Mouse (Mus musculus): ENCODE results near the gene Gm20388. TPM values are rescaled to one million over a fixed set of nuclear protein-coding genes. Genes with fewer than 3 reads are reported as not detected.

The Gm20388 gene
- polyA plus RNA-seq, 2 experiments = 8.5 TPM; not detected in 1

DNA sequence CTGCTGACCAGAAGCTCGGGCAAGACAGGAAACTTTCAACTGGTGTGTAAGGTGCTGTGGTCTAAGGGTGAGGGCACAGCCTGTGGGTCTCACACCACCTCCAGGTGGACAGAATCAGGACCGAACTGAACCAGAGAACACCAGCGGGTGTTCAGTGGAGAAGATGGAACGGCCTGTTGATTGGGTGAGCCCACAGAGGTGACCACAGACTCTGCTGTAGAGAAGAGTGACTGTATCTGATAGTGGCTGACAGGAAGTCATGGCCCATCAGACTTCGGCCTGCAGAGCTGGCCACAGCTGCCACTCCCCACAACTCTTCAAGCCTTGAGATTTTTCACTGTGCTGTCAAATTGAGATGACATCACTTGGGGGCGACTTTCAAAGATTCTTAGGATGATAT, 3808.6 kb downstream of the Gm20388 start:
- TF ChIP-seq EP300 (IDR thresholded peaks at IDR 0.05; ENCODE audit: low read depth) = no peak
- no peak for TF ChIP-seq CTCF (IDR thresholded peaks at IDR 0.05; ENCODE audit: low read depth)
- no peaks in the 10 kb centered on the region for H3K36me3 ChIP-seq (replicated peaks; ENCODE audit: control insufficient read depth, insufficient read depth, low read depth)
- no peak overlapping the region for H3K9ac ChIP-seq (replicated peaks)
- WGBS (ENCODE audit: insufficient replicate concordance) = 12% methylated on average over 6 of the region's 6 CpGs
- no peak overlapping the region for H3K4me2 ChIP-seq (ENCODE audit: low read depth)
- no peak overlapping the region for H3K4me3 ChIP-seq (ENCODE audit: insufficient read depth in 1 of 2, low read depth in 2 of 2, low read length in 2 of 2)
- no peaks in the 10 kb centered on the region for H3K9me3 ChIP-seq (ENCODE audit: control insufficient read depth, low read length)
- no peak overlapping the region for H3K27ac ChIP-seq
- H3K27me3 ChIP-seq (ENCODE audit: control insufficient read depth, insufficient read depth, low read length) = no peaks in the 10 kb centered on the region
- ATAC-seq (ENCODE audit: insufficient read depth) (no peak), DNase-seq (ENCODE audit: low read depth in 3 of 3, low spot score in 3 of 3) (no peak)
- peaks cover 10 to 49% of the 10 kb centered on the region in 2 experiments for H3K4me1 ChIP-seq (replicated peaks; ENCODE audit: control insufficient read depth in 2 of 2, insufficient read depth in 2 of 2, low read length in 1 of 2)

DNA sequence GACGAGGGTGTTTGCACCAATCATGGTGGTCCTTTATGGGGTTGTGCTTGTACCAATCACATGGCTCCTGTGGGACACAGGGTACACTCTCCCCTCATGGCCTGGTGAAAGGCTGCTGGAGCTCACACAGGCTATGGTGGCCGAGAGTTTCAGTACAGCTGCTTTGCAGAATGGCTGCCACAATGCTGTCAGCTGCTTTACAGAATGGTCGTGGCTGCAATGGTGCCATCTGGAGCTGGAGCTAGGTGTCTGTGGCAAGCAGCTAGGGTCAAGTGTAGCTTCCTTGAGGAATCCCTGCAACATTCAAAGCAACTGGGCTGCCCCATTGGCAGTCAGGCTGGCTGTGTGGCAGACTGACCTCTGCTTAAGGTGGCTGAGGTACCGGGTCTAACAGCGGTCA, 3809.2 kb downstream of the Gm20388 start:
- H3K27ac ChIP-seq = no peak overlapping the region
- H3K27me3 ChIP-seq (ENCODE audit: control insufficient read depth, insufficient read depth, low read length) = no peaks in the 10 kb centered on the region
- no peak overlapping the region for H3K4me2 ChIP-seq (ENCODE audit: low read depth)
- no peak for TF ChIP-seq CTCF (IDR thresholded peaks at IDR 0.05; ENCODE audit: low read depth)
- no peak for TF ChIP-seq EP300 (IDR thresholded peaks at IDR 0.05; ENCODE audit: low read depth)
- H3K9me3 ChIP-seq (ENCODE audit: control insufficient read depth, low read length) = no peaks in the 10 kb centered on the region
- WGBS (ENCODE audit: insufficient replicate concordance) = 41% methylated on average over 5 of the region's 5 CpGs
- ATAC-seq (ENCODE audit: insufficient read depth) (no peak), DNase-seq (ENCODE audit: low read depth in 3 of 3, low spot score in 3 of 3) (no peak)
- no peak overlapping the region for H3K4me3 ChIP-seq (ENCODE audit: insufficient read depth in 1 of 2, low read depth in 2 of 2, low read length in 2 of 2)
- peaks cover 10 to 49% of the 10 kb centered on the region in 2 experiments for H3K4me1 ChIP-seq (replicated peaks; ENCODE audit: control insufficient read depth in 2 of 2, insufficient read depth in 2 of 2, low read length in 1 of 2)
- no peak overlapping the region for H3K9ac ChIP-seq (replicated peaks)
- H3K36me3 ChIP-seq (replicated peaks; ENCODE audit: control insufficient read depth, insufficient read depth, low read depth) = no peaks in the 10 kb centered on the region

DNA sequence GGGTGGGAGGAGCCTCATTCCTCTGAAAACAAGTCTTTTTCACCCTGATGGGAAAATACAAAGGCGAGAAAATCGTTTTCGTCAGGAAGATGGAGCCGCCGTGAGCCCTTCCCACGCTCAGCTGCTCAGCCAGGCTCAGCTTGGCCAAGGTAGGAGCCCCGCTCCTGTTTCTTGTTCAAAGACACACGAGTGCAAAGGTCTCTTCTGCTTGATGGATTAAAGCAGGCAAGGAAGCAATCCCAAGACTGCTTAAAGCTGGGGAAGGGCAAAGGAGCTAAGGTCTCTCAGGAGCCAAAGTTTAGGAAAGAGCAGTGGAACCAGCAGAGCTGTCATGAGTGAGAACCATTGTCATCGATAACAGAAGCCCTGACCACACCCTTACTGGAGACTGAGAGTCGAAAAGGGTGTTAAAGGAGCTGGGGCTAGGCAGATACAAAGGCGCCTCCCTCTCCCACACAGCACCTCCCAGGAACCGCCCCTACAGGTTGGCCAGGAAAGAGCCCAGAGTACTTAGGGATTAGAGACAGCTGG, 3809.9 kb downstream of the Gm20388 start:
- TF ChIP-seq EP300 (IDR thresholded peaks at IDR 0.05; ENCODE audit: low read depth) = no peak
- TF ChIP-seq CTCF (IDR thresholded peaks at IDR 0.05; ENCODE audit: low read depth) = no peak
- ATAC-seq (ENCODE audit: insufficient read depth) (peak; percentile 50), DNase-seq (ENCODE audit: low read depth in 3 of 3, low spot score in 3 of 3) (peak in 1 of 3 experiments; percentile 45)
- no peak overlapping the region for H3K9ac ChIP-seq (replicated peaks)
- 13% methylated on average over 12 of the region's 12 CpGs for WGBS (ENCODE audit: insufficient replicate concordance)
- no peaks in the 10 kb centered on the region for H3K36me3 ChIP-seq (replicated peaks; ENCODE audit: control insufficient read depth, insufficient read depth, low read depth)
- H3K27me3 ChIP-seq (ENCODE audit: control insufficient read depth, insufficient read depth, low read length) = no peaks in the 10 kb centered on the region
- H3K4me3 ChIP-seq (ENCODE audit: insufficient read depth in 1 of 2, low read depth in 2 of 2, low read length in 2 of 2) = no peak overlapping the region
- H3K4me2 ChIP-seq (ENCODE audit: low read depth) = peak overlapping the region; percentile 41
- no peak overlapping the region for H3K27ac ChIP-seq
- H3K4me1 ChIP-seq (replicated peaks; ENCODE audit: control insufficient read depth in 2 of 2, insufficient read depth in 2 of 2, low read length in 1 of 2) = peaks cover 10 to 49% of the 10 kb centered on the region in 2 experiments
- no peaks in the 10 kb centered on the region for H3K9me3 ChIP-seq (ENCODE audit: control insufficient read depth, low read length)

DNA sequence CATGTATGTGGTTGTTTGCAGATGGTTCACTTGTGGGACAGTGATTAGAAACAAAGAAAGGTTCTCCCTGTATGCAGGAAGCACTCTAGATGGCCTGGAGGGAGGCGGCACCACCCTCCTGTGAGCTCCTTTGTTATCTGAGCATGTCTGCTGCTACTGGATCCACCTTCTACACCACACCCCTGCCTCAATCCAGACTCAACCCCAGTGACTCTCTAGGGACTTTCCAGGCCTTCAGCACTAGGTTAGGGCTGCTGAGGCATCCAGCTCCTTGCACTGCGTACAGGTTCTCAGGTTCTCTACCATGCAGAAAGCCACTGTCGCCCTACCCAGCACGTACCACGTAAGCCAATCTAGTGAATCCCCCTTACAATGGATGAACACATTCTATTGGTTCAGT, 3811.6 kb downstream of the Gm20388 start:
- ATAC-seq (ENCODE audit: insufficient read depth) = peak; percentile 68
- peak in 1 of 3 experiments; percentile 64 for DNase-seq (ENCODE audit: low read depth in 3 of 3, low spot score in 3 of 3)
- Histone ChIP-seq H3K4me1 (replicated peaks; ENCODE audit: control insufficient read depth in 2 of 2, insufficient read depth in 2 of 2, low read length in 1 of 2) (peaks cover 10 to 42% of the 10 kb centered on the region in 2 experiments), H3K9me3 (ENCODE audit: control insufficient read depth, low read length) (no peaks in the 10 kb centered on the region), H3K27me3 (ENCODE audit: control insufficient read depth, insufficient read depth, low read length) (no peaks in the 10 kb centered on the region), H3K9ac (replicated peaks) (no peak overlapping the region), H3K27ac (no peak overlapping the region), H3K36me3 (replicated peaks; ENCODE audit: control insufficient read depth, insufficient read depth, low read depth) (no peaks in the 10 kb centered on the region), H3K4me3 (ENCODE audit: insufficient read depth in 1 of 2, low read depth in 2 of 2, low read length in 2 of 2) (no peak overlapping the region), H3K4me2 (ENCODE audit: low read depth) (no peak overlapping the region)
- TF ChIP-seq CTCF (IDR thresholded peaks at IDR 0.05; ENCODE audit: low read depth) (no peak), EP300 (IDR thresholded peaks at IDR 0.05; ENCODE audit: low read depth) (no peak)
- 68% methylated on average over 5 of the region's 5 CpGs for whole genome bisulfite sequencing (ENCODE audit: insufficient replicate concordance)

DNA sequence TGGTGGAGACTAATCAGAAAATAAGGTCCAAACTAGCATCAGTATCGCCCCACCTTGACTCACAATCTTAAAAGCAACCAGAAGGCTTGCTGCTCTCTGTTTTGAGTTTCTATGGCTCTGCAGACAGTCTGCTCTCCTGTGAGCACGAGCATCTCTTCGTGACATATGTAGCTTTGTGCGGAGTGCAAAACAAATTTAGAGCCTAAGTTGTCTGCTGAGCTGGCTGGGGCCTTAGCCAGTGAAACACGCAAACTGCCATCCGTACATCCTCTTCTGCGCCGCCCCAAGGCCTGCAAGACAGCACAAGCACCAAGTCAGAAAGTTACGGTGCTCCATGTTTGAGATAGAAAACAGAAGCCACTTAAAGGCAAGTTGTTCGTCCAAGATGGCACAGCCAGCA, 3814.1 kb downstream of the Gm20388 start:
- WGBS (ENCODE audit: insufficient replicate concordance) = 70% methylated on average over 10 of the region's 10 CpGs
- TF ChIP-seq CTCF (IDR thresholded peaks at IDR 0.05; ENCODE audit: low read depth) (no peak), EP300 (IDR thresholded peaks at IDR 0.05; ENCODE audit: low read depth) (no peak)
- ATAC-seq (ENCODE audit: insufficient read depth) (no peak), DNase-seq (ENCODE audit: low read depth in 3 of 3, low spot score in 3 of 3) (no peak)
- Histone ChIP-seq H3K9me3 (ENCODE audit: control insufficient read depth, low read length) (no peaks in the 10 kb centered on the region), H3K4me2 (ENCODE audit: low read depth) (no peak overlapping the region), H3K27me3 (ENCODE audit: control insufficient read depth, insufficient read depth, low read length) (no peaks in the 10 kb centered on the region; the same call in 1 of the 2 replicates), H3K36me3 (replicated peaks; ENCODE audit: control insufficient read depth, insufficient read depth, low read depth) (no peaks in the 10 kb centered on the region), H3K27ac (no peak overlapping the region), H3K4me1 (replicated peaks; ENCODE audit: control insufficient read depth in 2 of 2, insufficient read depth in 2 of 2, low read length in 1 of 2) (peaks cover 10 to 30% of the 10 kb centered on the region in 2 experiments), H3K9ac (replicated peaks) (no peak overlapping the region), H3K4me3 (ENCODE audit: insufficient read depth in 1 of 2, low read depth in 2 of 2, low read length in 2 of 2) (no peak overlapping the region)

All from liver, embryonic 14.5 days (tissue).